Mouse (Mus musculus): ENCODE data around the gene Lpcat2.

DNA sequence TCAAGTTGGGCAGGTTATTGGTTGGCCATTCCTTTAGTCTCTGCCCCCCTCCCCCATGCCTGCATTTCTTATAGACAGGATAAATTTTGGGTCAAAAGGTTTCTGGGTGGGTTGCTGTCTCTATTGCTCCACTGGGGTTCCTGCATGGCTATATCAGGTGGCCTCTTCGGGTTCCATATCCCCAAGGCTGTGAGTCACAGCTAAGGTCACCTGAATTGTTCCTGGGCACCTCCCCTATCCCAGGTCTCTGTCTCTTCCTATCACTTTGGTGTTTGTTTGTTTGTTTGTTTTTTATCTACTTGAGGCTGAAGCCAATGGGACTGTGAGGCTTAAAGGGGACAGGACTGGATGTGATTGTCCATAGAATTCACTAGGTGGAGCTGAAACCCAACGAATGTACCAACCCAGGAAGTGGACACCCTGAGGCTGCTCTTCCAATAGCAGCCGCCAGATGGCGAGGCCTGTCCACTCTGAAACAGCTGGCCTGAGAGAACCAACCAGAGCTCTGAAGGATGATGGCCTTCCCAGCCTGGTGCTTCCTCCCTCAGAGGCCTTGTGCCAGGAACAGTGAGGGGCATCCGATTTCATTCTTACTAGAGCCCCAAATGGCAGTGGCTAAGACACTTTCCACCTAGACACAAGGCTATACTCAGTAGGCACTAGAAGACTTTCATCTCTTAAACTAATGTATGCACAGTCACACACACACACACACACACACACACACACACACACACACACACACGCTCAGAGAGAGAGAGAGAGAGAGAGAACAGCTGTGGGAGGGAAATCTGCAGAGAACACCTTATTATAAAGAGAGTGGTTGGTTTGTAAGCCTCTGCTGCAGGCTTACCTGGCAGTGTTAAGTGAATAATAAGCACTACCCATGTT, 37.0 kb upstream of the Lpcat2 start:
- TF ChIP-seq CTCF (IDR thresholded peaks at IDR 0.05; ENCODE audit: control insufficient read depth, insufficient read depth, low read length) (peak; percentile 99), POLR2A (IDR thresholded peaks at IDR 0.05; ENCODE audit: borderline replicate concordance, control insufficient read depth, low read depth, low read length) (no peak)
